Mouse (Mus musculus) ES-E14 (cell line): Measurements from ENCODE around the gene Ugt1a1.

Experiments
- CHD2 ChIP-seq: IDR thresholded peaks from 2 replicates; pipeline ENCODE4 v1.6.1; 2014; ENCODE audit warnings: mild to moderate bottlenecking, low read depth, low read length, inconsistent platforms
- MAFK ChIP-seq: IDR thresholded peaks from 2 replicates; pipeline ENCODE4 v1.6.1; 2014; ENCODE audit warnings: mild to moderate bottlenecking, low read depth, low read length, inconsistent platforms; ENCODE audit not compliant: insufficient read depth
- ZC3H11A ChIP-seq: IDR thresholded peaks from 2 replicates; pipeline ENCODE4 v1.6.1; 2012; ENCODE audit warnings: low read depth, mild to moderate bottlenecking, inconsistent platforms, low read length, borderline replicate concordance
- ZNF384 ChIP-seq: IDR thresholded peaks from 2 replicates; pipeline ENCODE4 v1.6.1; 2012; ENCODE audit warnings: low read depth, low read length, inconsistent platforms

DNA sequence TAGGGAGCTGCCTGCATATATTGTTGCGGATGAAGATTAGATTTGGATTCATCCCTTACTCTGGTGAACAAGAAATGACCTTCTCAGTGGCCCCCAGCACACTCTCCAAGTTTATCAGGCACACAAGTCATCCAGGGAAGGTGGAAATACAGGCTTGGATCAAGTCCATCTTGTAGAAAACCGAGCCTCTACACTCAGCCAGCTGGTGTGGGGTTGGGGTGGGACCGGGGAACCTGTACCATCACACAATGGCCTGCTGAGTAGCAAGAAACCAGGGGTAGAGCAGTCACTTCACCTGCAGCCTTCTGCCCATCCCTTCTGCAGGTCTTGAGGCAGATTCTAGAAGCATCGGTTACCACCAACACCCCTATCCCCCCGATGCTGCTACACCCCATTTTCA, 22.9 kb downstream of the Ugt1a1 start:
- TF ChIP-seq MAFK (no peak), ZC3H11A (no peak), CHD2 (no peak), ZNF384 (no peak)
